Mouse (Mus musculus) G1E (cell line): Measurements from ENCODE around the gene Olfr1375. TPM values are rescaled to one million over a fixed set of nuclear protein-coding genes. Genes with fewer than 3 reads are reported as not detected.

Experiments
- ATAC-seq: 2 replicates; pipeline ENCODE4 v1.8.0; 2016; ENCODE audit warnings: mild to moderate bottlenecking; ENCODE audit not compliant: insufficient number of reproducible peaks, poor library complexity, low FRiP score, severe bottlenecking; ENCODE audit errors: extremely low read depth
- DNase-seq: peaks from one replicate; pipeline ENCODE4 v3.0.0; 2012; ENCODE audit warnings: low spot score
- H3K27me3 ChIP-seq: 2 replicates; pipeline ENCODE4 v1.6.1; 2012; ENCODE audit warnings: mild to moderate bottlenecking, low read length, inconsistent platforms; ENCODE audit not compliant: insufficient read depth
- H3K36me3 ChIP-seq: replicated peaks from 2 replicates; pipeline ENCODE3; 2012; ENCODE audit warnings: mild to moderate bottlenecking, inconsistent platforms
- H3K4me1 ChIP-seq: 2 replicates; pipeline ENCODE4 v1.6.1; 2012; ENCODE audit warnings: low read depth, low read length, inconsistent platforms, mixed read lengths; ENCODE audit not compliant: insufficient read depth
- H3K4me3 ChIP-seq: 2 replicates; pipeline ENCODE4 v1.5.1; 2012; ENCODE audit warnings: low read depth, mild to moderate bottlenecking, inconsistent platforms, low read length, moderate library complexity, mixed read lengths
- H3K9me3 ChIP-seq: replicated peaks from 2 replicates; pipeline ENCODE4 v1.6.1; 2012; ENCODE audit warnings: inconsistent platforms
- CTCF ChIP-seq: IDR thresholded peaks from 2 replicates; pipeline ENCODE4 v1.5.1; 2012; ENCODE audit warnings: low read depth, low read length, inconsistent platforms, mixed read lengths
- GATA1 ChIP-seq: IDR thresholded peaks from 2 replicates; pipeline ENCODE4 v1.6.1; 2012; ENCODE audit warnings: borderline replicate concordance, low read length, inconsistent platforms, mixed read lengths
- GATA2 ChIP-seq: IDR thresholded peaks from 2 replicates; pipeline ENCODE4 v1.6.1; 2012; ENCODE audit warnings: low read depth, low read length, inconsistent platforms, borderline replicate concordance
- POLR2AphosphoS5 ChIP-seq: IDR thresholded peaks from 2 replicates; pipeline ENCODE4 v1.6.1; 2012; ENCODE audit warnings: low read depth, low read length, inconsistent platforms; ENCODE audit not compliant: insufficient replicate concordance
- TAL1 ChIP-seq: conservative IDR thresholded peaks from 2 replicates; pipeline ENCODE4 v1.6.1; 2012; ENCODE audit warnings: low read depth, low read length, inconsistent platforms, mixed read lengths
- polyA plus RNA-seq: library from polyadenylated mRNA; stranded (reverse); fragments of >175 nt; gene quantifications from 2 replicates; pipeline ENCODE4 v1.2.3, GENCODE M21; 2012
- total RNA-seq, 2 experiments: library from RNA; stranded (forward) in 1 of 2; stranded (reverse) in 1 of 2; fragments of 200-1000 nt in 1 of 2; fragments of >200 nt in 1 of 2; fragmentation: Nextera tagmentation in 1 of 2; gene quantifications; 2 replicates each; pipeline ENCODE4 v1.2.3; 2014 to 2017

Olfr1375 gene
- total and polyA plus RNA-seq, 3 experiments, result not detected

DNA sequence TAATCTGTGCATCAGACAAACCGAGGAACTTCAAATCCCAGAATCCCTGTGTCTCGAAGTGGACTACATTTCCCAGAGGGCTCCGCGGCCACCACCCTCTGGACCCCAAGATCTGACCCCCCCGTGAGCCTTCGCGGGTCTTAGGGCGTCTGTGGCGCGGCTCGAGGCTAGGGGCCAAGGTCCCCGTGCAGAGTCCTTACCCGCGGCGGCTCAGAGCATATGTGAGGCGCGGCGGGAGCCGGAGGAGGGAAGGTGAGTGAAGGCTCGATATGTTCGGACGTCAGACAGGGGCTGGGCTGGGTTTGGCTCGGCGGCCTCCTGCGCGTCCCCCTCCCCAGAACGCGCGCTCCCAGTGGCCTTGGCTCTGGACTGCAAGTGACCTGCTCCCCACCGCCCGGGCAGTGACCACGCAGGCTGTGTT lies 11.3 kb downstream of the Olfr1375 start, which contains the start of gene Zfp354a:
Gene Zfp354a (plus strand): TSS at position 107 of the 421 bp plus-strand sequence.
- Histone ChIP-seq H3K4me3 (no peak within 1 kb of the TSS), H3K36me3 (no peaks in the 10 kb centered on the region), H3K27me3 (no peaks in the 10 kb centered on the region), H3K9me3 (peaks cover 33% of the 10 kb centered on the region), H3K4me1 (no peaks in the 10 kb centered on the region)
- no peak for TF ChIP-seq GATA1
- TF ChIP-seq GATA2, result no peak
- no peak for TF ChIP-seq TAL1
- no peak for TF ChIP-seq CTCF
- TF ChIP-seq POLR2AphosphoS5, result no peak
- DNase-seq, result no peak
- ATAC-seq, result no peak

- Histone ChIP-seq H3K9me3 (peaks cover 33% of the 10 kb centered on the region), H3K4me1 (no peaks in the 10 kb centered on the region), H3K4me3 (no peak overlapping the region), H3K36me3 (no peaks in the 10 kb centered on the region), H3K27me3 (no peaks in the 10 kb centered on the region)
- TF ChIP-seq GATA1, result no peak
- DNase-seq, result no peak
- ATAC-seq, result no peak
These were observed 11.7 kb downstream of the Olfr1375 start for GRCm38 (mm10) chr11:51059640-51060039.

DNA sequence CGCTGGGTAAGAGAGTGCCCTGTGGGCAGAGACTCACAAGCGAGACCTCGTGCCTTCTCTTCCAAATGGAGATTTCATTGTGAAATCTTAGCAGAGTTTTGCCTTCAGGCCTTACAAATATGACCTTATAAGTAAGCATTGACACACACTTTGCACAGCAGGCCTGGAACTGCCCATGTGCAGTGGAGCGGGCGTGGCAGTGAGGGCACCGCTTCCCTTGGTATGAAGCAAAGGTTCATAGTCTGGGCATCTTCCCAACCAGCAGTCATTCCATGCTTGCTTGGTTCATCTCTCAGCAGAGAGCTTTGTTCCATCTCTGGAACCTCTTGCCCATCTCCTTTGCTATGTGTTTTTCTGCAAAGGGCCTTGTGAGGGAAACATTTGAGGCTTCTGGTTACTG lies 13.1 kb downstream of the Olfr1375 start:
- TF ChIP-seq POLR2AphosphoS5, result no peak
- no peak for TF ChIP-seq CTCF
- no peak for TF ChIP-seq GATA2
- TF ChIP-seq GATA1, result no peak
- TF ChIP-seq TAL1, result no peak
- no peaks in the 10 kb centered on the region for H3K27me3 ChIP-seq
- ATAC-seq, result no peak
- H3K4me3 ChIP-seq, result no peak overlapping the region
- peaks cover 33% of the 10 kb centered on the region for H3K9me3 ChIP-seq
- no peaks in the 10 kb centered on the region for H3K36me3 ChIP-seq
- H3K4me1 ChIP-seq, result no peaks in the 10 kb centered on the region
- no peak for DNase-seq

DNA sequence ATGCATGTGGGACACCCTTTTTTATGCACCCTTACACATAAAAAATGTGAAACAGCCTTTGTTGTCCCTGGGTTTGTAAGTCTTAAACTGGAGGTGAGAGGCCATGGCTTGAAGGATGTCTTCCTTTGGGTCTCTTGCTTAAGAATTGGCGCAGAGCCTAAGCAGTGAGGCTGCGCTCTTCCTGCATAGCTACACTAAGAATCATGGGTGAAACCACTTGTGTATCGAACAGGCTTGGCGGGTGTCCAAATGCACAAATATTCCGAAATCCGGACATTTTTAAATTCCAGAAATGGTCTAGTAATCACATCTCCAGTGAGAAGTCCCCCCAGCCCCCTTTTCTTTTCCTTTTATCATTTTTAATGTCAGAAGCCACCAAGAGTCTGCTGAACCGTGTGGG lies 15.4 kb downstream of the Olfr1375 start:
- ATAC-seq (no peak), DNase-seq (no peak)
- Histone ChIP-seq H3K4me1 (no peaks in the 10 kb centered on the region), H3K9me3 (peaks cover 26% of the 10 kb centered on the region), H3K36me3 (no peaks in the 10 kb centered on the region), H3K27me3 (no peaks in the 10 kb centered on the region), H3K4me3 (no peak overlapping the region)
- TF ChIP-seq GATA2 (no peak), GATA1 (no peak), TAL1 (no peak), POLR2AphosphoS5 (no peak), CTCF (no peak)

DNA sequence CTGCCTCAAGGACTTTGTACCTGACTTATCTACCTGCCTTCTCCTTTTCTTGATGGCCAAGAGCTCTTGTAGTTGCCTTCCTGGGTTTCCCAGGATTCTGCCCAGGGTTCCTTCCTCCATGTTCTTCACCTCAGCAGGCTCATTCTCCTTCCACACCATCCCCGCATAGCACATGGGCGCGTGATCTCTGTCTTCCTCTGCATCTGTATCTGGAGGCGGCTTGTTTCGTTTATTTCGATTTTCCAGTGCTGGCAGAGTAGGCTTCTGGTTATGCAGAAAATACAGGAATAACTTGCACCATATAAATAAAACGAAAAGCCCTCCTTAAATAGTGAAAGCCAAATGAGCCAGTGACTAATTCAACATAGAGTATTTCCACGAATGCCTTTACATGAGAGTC lies 15.9 kb downstream of the Olfr1375 start:
- Histone ChIP-seq H3K9me3 (peaks cover 25% of the 10 kb centered on the region), H3K36me3 (no peaks in the 10 kb centered on the region), H3K4me1 (no peaks in the 10 kb centered on the region), H3K27me3 (no peaks in the 10 kb centered on the region), H3K4me3 (no peak overlapping the region)
- TF ChIP-seq GATA1 (no peak), GATA2 (no peak), POLR2AphosphoS5 (no peak), CTCF (no peak), TAL1 (no peak)
- ATAC-seq (no peak), DNase-seq (no peak)

GRCm38 (mm10) chr11:51084527-51084926 lies 36.6 kb downstream of the Olfr1375 start:
- ATAC-seq, result no peak
- no peak for DNase-seq
- Histone ChIP-seq H3K9me3 (peaks cover 34% of the 10 kb centered on the region), H3K27me3 (no peaks in the 10 kb centered on the region), H3K4me3 (no peak overlapping the region), H3K4me1 (no peaks in the 10 kb centered on the region), H3K36me3 (no peaks in the 10 kb centered on the region)
- TF ChIP-seq POLR2AphosphoS5 (no peak), GATA1 (no peak), GATA2 (no peak), TAL1 (no peak), CTCF (no peak)

DNA sequence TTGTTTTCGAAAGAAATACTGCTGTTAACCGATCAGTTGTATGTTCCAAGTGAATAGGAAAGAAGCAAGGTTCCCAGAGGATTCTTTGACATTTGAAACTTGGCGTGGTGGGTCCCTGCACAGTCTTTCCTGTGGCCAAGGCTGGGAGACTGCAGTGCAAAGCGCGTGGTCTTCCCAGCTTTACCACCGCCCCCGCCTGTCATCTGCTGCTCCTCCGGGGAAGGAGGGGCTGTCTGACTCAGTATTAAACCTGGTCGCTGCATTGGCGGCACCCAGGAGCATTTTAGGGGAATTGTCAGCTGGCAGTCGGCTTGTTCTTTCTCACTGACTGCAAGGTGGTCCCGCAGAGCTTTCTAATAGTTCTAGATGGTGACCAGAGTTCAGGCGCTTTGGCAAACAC lies 37.4 kb downstream of the Olfr1375 start:
- TF ChIP-seq POLR2AphosphoS5 (no peak), GATA1 (no peak), CTCF (no peak), TAL1 (no peak), GATA2 (no peak)
- Histone ChIP-seq H3K4me3 (no peak overlapping the region), H3K36me3 (no peaks in the 10 kb centered on the region), H3K4me1 (no peaks in the 10 kb centered on the region), H3K27me3 (no peaks in the 10 kb centered on the region), H3K9me3 (peaks cover 31% of the 10 kb centered on the region)
- no peak for DNase-seq
- ATAC-seq, result no peak

Other genes starting within 250 kb of the Olfr1375 start
- not detected in 2 replicates for gene Zfp354c, start 220.4 kb upstream of the Olfr1375 start, total RNA-seq (2014; fragmentation: Nextera tagmentation)
- gene Zfp354c, start 220.4 kb upstream of the Olfr1375 start, total RNA-seq (2017), result under 0.01 and 0.12 TPM in 2 replicates
- gene Zfp354c, start 220.4 kb upstream of the Olfr1375 start, polyA plus RNA-seq, result not detected in 2 replicates
- gene Zfp879, start 206.6 kb upstream of the Olfr1375 start, total RNA-seq (2014; fragmentation: Nextera tagmentation), result not detected in 2 replicates
- gene Zfp879, start 206.6 kb upstream of the Olfr1375 start, total RNA-seq (2017), result 0.05 TPM in 1 of 2 replicates, not detected in the other
- gene Zfp879, start 206.6 kb upstream of the Olfr1375 start, polyA plus RNA-seq, result not detected in 2 replicates
- gene Grm6, start 197.4 kb upstream of the Olfr1375 start, total RNA-seq (2014; fragmentation: Nextera tagmentation), result not detected in 2 replicates
- 0.05 TPM in 1 of 2 replicates, not detected in the other for gene Grm6, start 197.4 kb upstream of the Olfr1375 start, total RNA-seq (2017)
- gene Grm6, start 197.4 kb upstream of the Olfr1375 start, polyA plus RNA-seq, result 0.01 TPM in 1 of 2 replicates, not detected in the other
- not detected in 2 replicates for gene Zfp454, start 160.5 kb upstream of the Olfr1375 start, total RNA-seq (2014; fragmentation: Nextera tagmentation)
- gene Zfp454, start 160.5 kb upstream of the Olfr1375 start, total RNA-seq (2017), result 0.11 TPM in 1 of 2 replicates, not detected in the other
- not detected in 2 replicates for gene Zfp454, start 160.5 kb upstream of the Olfr1375 start, polyA plus RNA-seq
- gene Zfp2, start 131.9 kb upstream of the Olfr1375 start, total RNA-seq (2014; fragmentation: Nextera tagmentation), result not detected in 2 replicates
- gene Zfp2, start 131.9 kb upstream of the Olfr1375 start, total RNA-seq (2017), result not detected in 2 replicates
- not detected in 2 replicates for gene Zfp2, start 131.9 kb upstream of the Olfr1375 start, polyA plus RNA-seq
- not detected in 2 replicates for gene Zfp354b, start 116.5 kb upstream of the Olfr1375 start, total RNA-seq (2014; fragmentation: Nextera tagmentation)
- gene Zfp354b, start 116.5 kb upstream of the Olfr1375 start, total RNA-seq (2017), result 0.11 and 0.12 TPM in 2 replicates
- gene Zfp354b, start 116.5 kb upstream of the Olfr1375 start, polyA plus RNA-seq, result not detected in 2 replicates
- not detected in 2 replicates for gene 4933414I15Rik, start 104.3 kb upstream of the Olfr1375 start, total RNA-seq (2014; fragmentation: Nextera tagmentation)
- 0.06 TPM in 1 of 2 replicates, not detected in the other for gene 4933414I15Rik, start 104.3 kb upstream of the Olfr1375 start, total RNA-seq (2017)
- not detected in 2 replicates for gene 4933414I15Rik, start 104.3 kb upstream of the Olfr1375 start, polyA plus RNA-seq
- gene Prop1, start 94.3 kb upstream of the Olfr1375 start, total RNA-seq (2014; fragmentation: Nextera tagmentation), result not detected in 2 replicates
- not detected in 2 replicates for gene Prop1, start 94.3 kb upstream of the Olfr1375 start, total RNA-seq (2017)
- not detected in 2 replicates for gene Prop1, start 94.3 kb upstream of the Olfr1375 start, polyA plus RNA-seq
- gene Olfr1378, start 81.6 kb upstream of the Olfr1375 start, total RNA-seq (2014; fragmentation: Nextera tagmentation), result not detected in 2 replicates
- 0.06 and 0.16 TPM in 2 replicates for gene Olfr1378, start 81.6 kb upstream of the Olfr1375 start, total RNA-seq (2017)
- not detected in 2 replicates for gene Olfr1378, start 81.6 kb upstream of the Olfr1375 start, polyA plus RNA-seq
- not detected in 2 replicates for gene Olfr1377, start 66.1 kb upstream of the Olfr1375 start, total RNA-seq (2014; fragmentation: Nextera tagmentation)
- gene Olfr1377, start 66.1 kb upstream of the Olfr1375 start, total RNA-seq (2017), result 0.38 TPM in 1 of 2 replicates, not detected in the other
- not detected in 2 replicates for gene Olfr1377, start 66.1 kb upstream of the Olfr1375 start, polyA plus RNA-seq
- gene Olfr51, start 44.5 kb upstream of the Olfr1375 start, total RNA-seq (2014; fragmentation: Nextera tagmentation), result not detected in 2 replicates
- gene Olfr51, start 44.5 kb upstream of the Olfr1375 start, total RNA-seq (2017), result 0.11 TPM in 1 of 2 replicates, not detected in the other
- not detected in 2 replicates for gene Olfr51, start 44.5 kb upstream of the Olfr1375 start, polyA plus RNA-seq
- gene Olfr54, start 33.9 kb upstream of the Olfr1375 start, total RNA-seq (2014; fragmentation: Nextera tagmentation), result not detected in 2 replicates
- 0.05 and 0.06 TPM in 2 replicates for gene Olfr54, start 33.9 kb upstream of the Olfr1375 start, total RNA-seq (2017)
- gene Olfr54, start 33.9 kb upstream of the Olfr1375 start, polyA plus RNA-seq, result not detected in 2 replicates
- not detected in 2 replicates for gene Zfp354a, start 11.1 kb downstream of the Olfr1375 start, total RNA-seq (2014; fragmentation: Nextera tagmentation)
- 0.23 TPM in 1 of 2 replicates, not detected in the other for gene Zfp354a, start 11.1 kb downstream of the Olfr1375 start, total RNA-seq (2017)
- not detected in 2 replicates for gene Zfp354a, start 11.1 kb downstream of the Olfr1375 start, polyA plus RNA-seq
- gene Gm12569, start 172.4 kb downstream of the Olfr1375 start, total RNA-seq (2014; fragmentation: Nextera tagmentation), result not detected in 2 replicates
- gene Gm12569, start 172.4 kb downstream of the Olfr1375 start, total RNA-seq (2017), result not detected in 2 replicates
- gene Gm12569, start 172.4 kb downstream of the Olfr1375 start, polyA plus RNA-seq, result not detected in 2 replicates
- 168 and 174 TPM in 2 replicates for gene Clk4, start 213.6 kb downstream of the Olfr1375 start, total RNA-seq (2014; fragmentation: Nextera tagmentation)
- 179 and 210 TPM in 2 replicates for gene Clk4, start 213.6 kb downstream of the Olfr1375 start, total RNA-seq (2017)
- gene Clk4, start 213.6 kb downstream of the Olfr1375 start, polyA plus RNA-seq, result 2.3 and 4.0 TPM in 2 replicates
- gene BC049762, start 214.9 kb downstream of the Olfr1375 start, total RNA-seq (2014; fragmentation: Nextera tagmentation), result not detected in 2 replicates
- not detected in 2 replicates for gene BC049762, start 214.9 kb downstream of the Olfr1375 start, total RNA-seq (2017)
- gene BC049762, start 214.9 kb downstream of the Olfr1375 start, polyA plus RNA-seq, result not detected in 2 replicates
- gene Col23a1, start 241.8 kb downstream of the Olfr1375 start, total RNA-seq (2014; fragmentation: Nextera tagmentation), result not detected in 2 replicates
- 0.55 and 0.76 TPM in 2 replicates for gene Col23a1, start 241.8 kb downstream of the Olfr1375 start, total RNA-seq (2017)
- 0.01 TPM in 1 of 2 replicates, not detected in the other for gene Col23a1, start 241.8 kb downstream of the Olfr1375 start, polyA plus RNA-seq